In genomic region chr13:103374495-103374894, GRCm38 (mm10) we compare ENCODE assay signal across 26 mouse cellular contexts. TPM values are rescaled to one million over a fixed set of nuclear protein-coding genes. Genes with fewer than 3 reads are reported as not detected.
DNase-seq lines count a peak whose midpoint lies in the region; ATAC-seq and TF ChIP-seq lines count a peak whose summit lies in the region.
"Had no signal": no experiment of that assay in that cellular context is flagged by ENCODE, and none has a peak within 500 bp of the region (broad histone marks: within the 10 kb centered on the region; RNA-seq: fewer than 3 reads in every experiment).

No protein-coding gene starts in this region.

- no peak overlapping the region for H3K9ac ChIP-seq in kidney, embryonic 15.5 days
- H3K9ac ChIP-seq: embryonic facial prominence, embryonic 13.5 days; embryonic facial prominence, embryonic 15.5 days; forebrain, embryonic 12.5 days had no signal

- peaks cover 5% of the 10 kb centered on the region; the same call in 1 of the 2 replicates for H3K4me1 ChIP-seq in G1E (ENCODE audit: insufficient read depth, low read depth, low read length)
- no peaks in the 10 kb centered on the region for H3K4me1 ChIP-seq in kidney, embryonic 15.5 days
- H3K4me1 ChIP-seq: embryonic facial prominence, embryonic 13.5 days; embryonic facial prominence, embryonic 15.5 days; forebrain, embryonic 12.5 days had no signal

- ATAC-seq in G1E (ENCODE audit: extremely low read depth, insufficient number of reproducible peaks, low FRiP score, poor library complexity, severe bottlenecking) = peak; percentile 57; the same call in 1 of the 2 replicates
- ATAC-seq in kidney, embryonic 15.5 days (replicated peaks; ENCODE audit: low FRiP score) = no peak
- ATAC-seq: activated CD4-positive, CD25-positive, alpha-beta regulatory T cell, adult 4 months; forebrain, embryonic 14.5 days; forebrain, embryonic 16.5 days; Patski had no signal

- no peak overlapping the region for H3K27ac ChIP-seq in kidney, embryonic 15.5 days
- H3K27ac ChIP-seq: embryonic facial prominence, embryonic 13.5 days; embryonic facial prominence, embryonic 15.5 days; forebrain, embryonic 10.5 days; forebrain, embryonic 12.5 days had no signal

- DNase-seq in 3T3-L1 (ENCODE audit: low read depth, low spot score) (peak; percentile 31), 416B (ENCODE audit: low read depth) (peak; percentile 25), G1E (ENCODE audit: low spot score) (no peak), ZHBTc4 (ENCODE audit: low read depth, low spot score) (peak; percentile 18), MN1 (ENCODE audit: low spot score) (no peak)
- DNase-seq in adrenal gland, adult 8-10 months = no peak
- no peak for DNase-seq in ovary, postnatal 14 days (ENCODE audit: low spot score)
- DNase-seq: adrenal gland, postnatal 10 days; adrenal gland, postnatal 25 days; cerebellum, adult 11 months; cerebellum, adult 18-20 months; cerebellum, adult 8-10 months; cerebellum, adult 9-11 months; cerebellum, postnatal 14 days; cerebellum, postnatal 36 days; embryo, embryonic 11 days had no signal

- no peak for TF ChIP-seq CTCF in G1E (IDR thresholded peaks at IDR 0.05; ENCODE audit: low read depth, low read length)

- WGBS in kidney, embryonic 15.5 days = 58% methylated on average over 1 of the region's 1 CpGs

- H3K4me2 ChIP-seq in kidney, embryonic 15.5 days = no peak overlapping the region
- H3K4me2 ChIP-seq: embryonic facial prominence, embryonic 13.5 days; embryonic facial prominence, embryonic 15.5 days; forebrain, embryonic 12.5 days had no signal

- H3K9me3 ChIP-seq in G1E (replicated peaks) = no peaks in the 10 kb centered on the region
- no peaks in the 10 kb centered on the region for H3K9me3 ChIP-seq in kidney, embryonic 15.5 days (replicated peaks)
- H3K9me3 ChIP-seq: embryonic facial prominence, embryonic 13.5 days; embryonic facial prominence, embryonic 15.5 days; forebrain, embryonic 10.5 days; forebrain, embryonic 12.5 days had no signal

- H3K36me3 ChIP-seq in G1E (replicated peaks) = no peaks in the 10 kb centered on the region
- H3K36me3 ChIP-seq in kidney, embryonic 15.5 days = no peaks in the 10 kb centered on the region
- H3K36me3 ChIP-seq: embryonic facial prominence, embryonic 13.5 days; embryonic facial prominence, embryonic 15.5 days; forebrain, embryonic 10.5 days; forebrain, embryonic 12.5 days had no signal

- H3K4me3 ChIP-seq in G1E (ENCODE audit: low read depth, low read length) = no peak overlapping the region
- no peak overlapping the region for H3K4me3 ChIP-seq in kidney, embryonic 15.5 days (replicated peaks)
- H3K4me3 ChIP-seq: embryonic facial prominence, embryonic 13.5 days; embryonic facial prominence, embryonic 15.5 days; erythroblast, embryonic 14.5 days; forebrain, embryonic 10.5 days; forebrain, embryonic 12.5 days had no signal

- no peaks in the 10 kb centered on the region for H3K27me3 ChIP-seq in G1E (ENCODE audit: insufficient read depth, low read length)
- no peaks in the 10 kb centered on the region for H3K27me3 ChIP-seq in kidney, embryonic 15.5 days
- H3K27me3 ChIP-seq: embryonic facial prominence, embryonic 13.5 days; embryonic facial prominence, embryonic 15.5 days; forebrain, embryonic 12.5 days; Patski had no signal

RNA-seq across cellular contexts. Expression of gene Mast4, which starts 40.2 kb away (rescaled TPM):
- total RNA-seq in G1E (2014; fragmentation: Nextera tagmentation) (0.19 and 0.23 TPM in 2 replicates), G1E (2017) (0.58 and 1.1 TPM in 2 replicates)
- polyA plus RNA-seq in G1E (2012) = 0.02 and 0.04 TPM in 2 replicates
- 100 to 1,000 TPM in 2 of 4 experiments, 10 to 100 TPM in 2; 81.3 to 212 (median 118) TPM for total RNA-seq in adrenal gland, adult 8-10 months (2022)
- polyA plus RNA-seq in kidney, embryonic 15.5 days (2015; fragmentation: Nextera tagmentation; extraction: Ambion mirVana) = 24.3 and 24.7 TPM in 2 replicates

Comparison
In these comparisons a context has a peak if more than half of its experiments do, and no peak if none do; other contexts are left out.
1. DNase-seq: peak in 3T3-L1 (single experiment), 416B (single experiment) and ZHBTc4 (single experiment); none in G1E (single experiment), adrenal gland, adult 8-10 months (single experiment), MN1 (single experiment) and ovary, postnatal 14 days (single experiment).
2. RNA of gene Mast4, which starts 40.2 kb away (total RNA-seq): 81.3 to 212 TPM in adrenal gland, adult 8-10 months; 0.19 to 1.1 TPM in G1E; every median in the first group is over 10 times any median in the second.